Mouse (Mus musculus) ES-Bruce4 (cell line): ENCODE measurements around the gene Fbxw11. TPM values are rescaled to one million over a fixed set of nuclear protein-coding genes. Genes with fewer than 3 reads are reported as not detected.
A peak's percentile ranks its signal among the peaks of the same experiment; 100 is the strongest.
"Not testable (repeated sequence)": the region's sequence is repeated elsewhere in the genome, so short reads cannot be mapped to it uniquely, and the experiment has no call there.

Source experiments
- H3K27ac ChIP-seq: 2 replicates; pipeline ENCODE4 v1.5.1; 2012; ENCODE audit warnings: low read length, inconsistent platforms; ENCODE audit not compliant: insufficient read depth
- H3K27me3 ChIP-seq: 2 replicates; pipeline ENCODE4 v1.6.1; 2012; ENCODE audit warnings: mild to moderate bottlenecking, low read length, inconsistent platforms; ENCODE audit not compliant: control insufficient read depth, poor library complexity, insufficient read depth, severe bottlenecking
- H3K36me3 ChIP-seq: 2 replicates; pipeline ENCODE4 v1.6.1; 2012; ENCODE audit warnings: inconsistent platforms, mild to moderate bottlenecking, low read length, moderate library complexity; ENCODE audit not compliant: control insufficient read depth, poor library complexity, insufficient read depth, severe bottlenecking
- H3K4me1 ChIP-seq: one replicate; pipeline ENCODE4 v1.8.1; 2011; ENCODE audit warnings: low read length; ENCODE audit not compliant: control insufficient read depth, insufficient read depth
- H3K4me3 ChIP-seq: 2 replicates; pipeline ENCODE4 v1.5.1; 2011; ENCODE audit warnings: low read depth, mild to moderate bottlenecking, low read length
- H3K9ac ChIP-seq: 2 replicates; pipeline ENCODE4 v1.6.1; 2012; ENCODE audit warnings: low read depth, mild to moderate bottlenecking, inconsistent platforms; ENCODE audit not compliant: poor library complexity, severe bottlenecking
- H3K9me3 ChIP-seq: replicated peaks from 2 replicates; pipeline ENCODE4 v1.6.1; 2012; ENCODE audit warnings: mild to moderate bottlenecking, low read length, inconsistent platforms; ENCODE audit not compliant: control insufficient read depth, poor library complexity, insufficient read depth, severe bottlenecking
- CTCF ChIP-seq: IDR thresholded peaks from one replicate; pipeline ENCODE4 v1.8.1; 2011; ENCODE audit warnings: low read depth, low read length
- EP300 ChIP-seq: IDR thresholded peaks from 2 replicates; pipeline ENCODE4 v1.6.1; 2011; ENCODE audit warnings: low read depth, low read length; ENCODE audit not compliant: insufficient read depth
- POLR2A ChIP-seq: IDR thresholded peaks from one replicate; pipeline ENCODE4 v1.8.1; 2011; ENCODE audit warnings: low read length; ENCODE audit not compliant: insufficient read depth
- polyA plus RNA-seq: library from polyadenylated mRNA; stranded (reverse); fragments of >200 nt; gene quantifications from 2 replicates; pipeline ENCODE4 v1.2.4, GENCODE M21; 2011; ENCODE audit warnings: low read depth; ENCODE audit not compliant: missing spikeins, insufficient read depth, insufficient read length

Gene Fbxw11
- polyA plus RNA-seq, 1 experiment: 59.6 TPM

DNA sequence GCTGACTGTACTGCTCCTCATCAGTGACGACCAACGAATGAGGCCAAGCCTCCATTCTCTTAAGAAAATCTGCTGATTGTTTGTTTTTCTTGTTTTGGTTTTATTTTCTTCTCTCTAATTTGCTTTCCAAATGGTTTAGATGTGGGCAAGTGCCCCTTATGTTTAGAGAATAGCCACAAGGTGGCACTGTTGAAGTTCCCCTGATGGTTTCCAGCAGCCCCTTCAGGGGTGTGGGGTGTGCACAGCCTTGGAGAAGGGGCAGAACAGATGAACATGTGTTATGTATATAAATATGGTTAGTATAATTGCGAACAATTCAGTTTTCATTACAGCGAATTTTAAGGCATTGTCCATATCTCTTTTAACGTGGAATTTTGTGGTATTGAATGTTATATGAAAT, 71.7 kb downstream of the Fbxw11 start:
- no peak overlapping the region for H3K9ac ChIP-seq
- H3K27ac ChIP-seq: no peak overlapping the region
- no peak overlapping the region for H3K4me3 ChIP-seq
- 0 out of 2 replicates have a peak, but pooled peaks cover 5% of the 10 kb centered on the region for H3K36me3 ChIP-seq
- H3K4me1 ChIP-seq: peaks cover 2% of the 10 kb centered on the region
- TF ChIP-seq EP300 (no peak), CTCF (peak; percentile 44), POLR2A (no peak)
- H3K27me3 ChIP-seq: no peaks in the 10 kb centered on the region
- H3K9me3 ChIP-seq: no peaks in the 10 kb centered on the region

DNA sequence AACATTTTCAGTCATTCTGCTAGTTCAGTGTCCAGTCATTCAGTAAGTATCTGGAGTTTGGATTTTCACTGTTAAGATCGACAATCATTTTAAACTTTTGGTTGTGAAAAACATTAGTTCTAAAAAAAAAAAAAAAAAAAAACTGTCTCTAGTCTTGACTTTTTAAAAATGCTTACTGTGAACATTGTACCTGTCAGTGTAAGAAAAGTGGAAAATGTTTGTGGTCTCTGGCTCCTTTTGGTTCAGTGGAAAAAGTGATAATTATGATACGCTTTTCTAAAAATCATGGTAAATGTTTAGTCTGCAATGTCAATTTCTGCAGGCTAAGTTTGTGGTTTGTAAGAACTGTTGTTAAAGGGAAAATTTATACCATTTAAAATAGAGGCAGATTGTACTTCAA, 72.4 kb downstream of the Fbxw11 start:
- Histone ChIP-seq H3K36me3 (0 out of 2 replicates have a peak, but pooled peaks cover 5% of the 10 kb centered on the region), H3K9me3 (no peaks in the 10 kb centered on the region), H3K27ac (no peak overlapping the region), H3K9ac (no peak overlapping the region), H3K4me1 (peaks cover 2% of the 10 kb centered on the region), H3K27me3 (no peaks in the 10 kb centered on the region), H3K4me3 (no peak overlapping the region)
- TF ChIP-seq CTCF: no peak
- no peak for TF ChIP-seq EP300
- no peak for TF ChIP-seq POLR2A

DNA sequence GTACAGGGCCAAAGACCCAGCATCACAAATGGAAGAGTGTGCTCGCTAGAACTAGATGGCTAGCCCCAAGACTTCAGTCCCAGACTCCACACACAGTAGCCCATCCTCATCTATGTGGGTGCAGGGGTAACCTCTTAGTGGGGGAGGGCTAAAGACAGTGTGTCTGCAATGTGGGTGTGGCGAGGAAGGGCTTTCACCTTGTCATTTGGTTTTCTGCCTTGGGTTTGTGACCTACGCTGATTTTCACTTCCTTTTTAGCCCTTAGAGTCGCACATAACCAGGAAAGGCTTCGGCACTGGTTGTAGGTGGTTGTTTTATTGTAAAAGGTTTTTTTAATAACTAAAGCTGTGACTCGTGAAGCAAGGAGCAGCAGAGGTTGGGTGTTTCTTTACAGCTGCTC, 73.0 kb downstream of the Fbxw11 start:
- H3K27ac ChIP-seq: no peak overlapping the region
- H3K27me3 ChIP-seq: no peaks in the 10 kb centered on the region
- no peak for TF ChIP-seq EP300
- no peak for TF ChIP-seq CTCF
- no peak for TF ChIP-seq POLR2A
- no peak overlapping the region for H3K4me3 ChIP-seq
- H3K36me3 ChIP-seq: 0 out of 2 replicates have a peak, but pooled peaks cover 5% of the 10 kb centered on the region
- no peak overlapping the region for H3K9ac ChIP-seq
- H3K4me1 ChIP-seq: peaks cover 2% of the 10 kb centered on the region
- H3K9me3 ChIP-seq: no peaks in the 10 kb centered on the region

DNA sequence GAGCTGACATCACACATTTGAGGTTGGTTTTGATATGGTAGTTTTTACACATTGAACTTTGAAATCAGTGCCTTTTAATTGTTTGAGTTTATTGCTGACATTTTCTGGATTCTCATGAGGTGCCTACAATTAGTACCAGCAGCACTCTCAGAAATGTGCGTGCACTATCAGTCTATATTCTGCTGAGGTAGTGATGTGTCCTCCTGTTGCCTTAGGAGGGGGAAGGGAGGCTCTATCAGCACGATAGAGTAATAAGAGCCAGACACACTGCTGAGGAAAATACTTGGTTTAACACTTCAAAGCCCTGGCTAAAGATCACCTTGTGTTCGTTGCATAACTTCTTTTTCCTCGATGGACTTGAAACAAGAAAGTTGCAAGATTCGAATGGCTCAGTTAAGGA, 73.4 kb downstream of the Fbxw11 start:
- Histone ChIP-seq H3K4me3 (no peak overlapping the region), H3K9me3 (no peaks in the 10 kb centered on the region), H3K36me3 (0 out of 2 replicates have a peak, but pooled peaks cover 5% of the 10 kb centered on the region), H3K9ac (no peak overlapping the region), H3K27me3 (no peaks in the 10 kb centered on the region), H3K4me1 (peaks cover 2% of the 10 kb centered on the region), H3K27ac (no peak overlapping the region)
- TF ChIP-seq EP300 (no peak), CTCF (no peak), POLR2A (no peak)

DNA sequence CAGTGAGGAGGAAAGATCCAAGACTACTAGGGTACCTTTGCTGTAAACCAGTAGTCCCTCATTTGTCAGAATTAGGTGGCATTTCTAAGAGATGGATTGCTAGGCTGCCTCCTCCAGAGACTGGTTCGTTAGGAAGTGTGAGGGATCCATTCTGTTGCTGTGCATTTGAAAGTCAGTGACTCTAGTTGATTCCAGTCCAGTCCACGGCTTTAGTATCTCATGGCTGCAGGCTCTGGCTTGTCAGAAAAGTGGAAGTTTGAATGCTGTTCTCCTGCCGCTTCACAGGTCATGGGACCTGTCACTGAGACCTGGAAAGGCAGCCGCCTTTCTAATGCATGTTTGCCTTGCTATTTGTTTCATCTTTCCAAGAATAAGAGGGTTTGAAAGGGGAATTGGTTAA, 74.4 kb downstream of the Fbxw11 start:
- H3K9ac ChIP-seq: no peak overlapping the region
- no peak overlapping the region for H3K4me3 ChIP-seq
- no peak overlapping the region for H3K27ac ChIP-seq
- no peaks in the 10 kb centered on the region for H3K9me3 ChIP-seq
- H3K27me3 ChIP-seq: no peaks in the 10 kb centered on the region
- peaks cover 2% of the 10 kb centered on the region for H3K4me1 ChIP-seq
- TF ChIP-seq CTCF (no peak), EP300 (no peak), POLR2A (no peak)
- 0 out of 2 replicates have a peak, but pooled peaks cover 1% of the 10 kb centered on the region for H3K36me3 ChIP-seq

DNA sequence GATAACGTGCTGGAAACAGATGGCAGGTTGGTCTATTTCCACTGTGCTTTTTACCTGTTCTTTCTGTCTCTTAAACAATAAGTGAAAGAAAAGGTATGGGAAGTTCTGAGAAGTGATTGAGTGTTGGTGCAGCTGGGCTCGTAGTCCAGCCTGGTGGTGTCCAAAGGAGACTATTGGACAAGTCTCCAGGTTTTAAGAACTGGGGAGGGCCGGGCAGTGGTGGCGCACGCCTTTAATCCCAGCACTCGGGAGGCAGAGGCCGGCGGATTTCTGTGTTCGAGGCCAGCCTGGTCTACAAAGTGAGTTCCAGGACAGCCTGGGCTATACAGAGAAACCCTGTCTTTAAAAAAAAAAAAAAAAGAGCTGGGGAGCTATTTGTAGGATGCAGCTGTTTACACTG, 75.2 kb downstream of the Fbxw11 start:
- not testable (repeated sequence) for H3K27ac ChIP-seq, H3K4me1 ChIP-seq, H3K4me3 ChIP-seq, H3K9ac ChIP-seq, H3K36me3 ChIP-seq, H3K9me3 ChIP-seq, H3K27me3 ChIP-seq
